Mouse (Mus musculus): Measurements from ENCODE around the gene Gm8126. TPM values are rescaled to one million over a fixed set of nuclear protein-coding genes. Genes with fewer than 3 reads are reported as not detected.
"Not testable (repeated sequence)": the region's sequence is repeated elsewhere in the genome, so short reads cannot be mapped to it uniquely, and the experiment has no call there.

Gm8126 gene
- polyA plus RNA-seq, 1 experiment from 2014 or later = not detected

DNA sequence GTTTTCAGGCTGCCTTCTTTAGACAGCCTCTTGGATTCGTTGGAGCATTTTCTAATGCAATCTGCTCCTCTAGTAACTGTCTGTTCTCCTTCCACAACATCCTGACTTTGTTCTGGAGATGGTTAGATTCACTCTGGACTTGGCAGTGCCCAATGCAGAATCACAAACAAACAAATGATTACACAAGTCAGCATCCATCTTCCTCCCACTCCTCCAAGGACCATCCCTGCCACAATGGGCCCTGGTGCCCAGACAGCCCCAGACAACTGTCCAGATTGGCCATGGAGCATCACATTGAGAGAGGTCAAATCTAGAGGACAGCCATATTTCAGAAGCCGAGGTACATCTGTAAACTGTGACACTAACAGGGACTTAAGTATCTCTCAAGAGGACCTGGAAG, 19.0 kb downstream of the Gm8126 start:
- H3K27me3 ChIP-seq; H3K9me3 ChIP-seq; H3K4me3 ChIP-seq; H3K36me3 ChIP-seq; ATAC-seq (replicated peaks); H3K4me1 ChIP-seq; H3K4me2 ChIP-seq (replicated peaks); H3K9ac ChIP-seq (replicated peaks); H3K27ac ChIP-seq (replicated peaks): not testable (repeated sequence)
- WGBS = 61% methylated on average over 2 of the region's 2 CpGs

DNA sequence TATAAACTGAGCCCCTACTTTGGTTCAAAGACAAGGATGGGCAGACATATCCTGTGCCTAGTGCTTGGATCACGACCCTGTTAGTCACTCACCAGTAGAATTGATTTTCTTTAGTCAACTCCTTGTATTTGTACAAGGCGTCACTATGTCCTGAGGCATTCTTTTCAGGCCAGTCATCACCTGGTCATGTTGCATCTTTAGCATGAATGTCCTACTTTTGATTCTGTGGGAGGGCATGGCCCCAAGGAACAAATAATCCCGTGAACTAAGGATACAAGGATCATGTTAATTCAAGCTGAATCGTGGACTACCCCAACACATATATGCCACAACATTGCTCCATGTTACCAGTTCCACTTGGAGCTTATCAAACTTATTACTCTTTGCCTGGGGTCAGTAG, 19.7 kb downstream of the Gm8126 start:
- not testable (repeated sequence) for ATAC-seq (replicated peaks)

DNA sequence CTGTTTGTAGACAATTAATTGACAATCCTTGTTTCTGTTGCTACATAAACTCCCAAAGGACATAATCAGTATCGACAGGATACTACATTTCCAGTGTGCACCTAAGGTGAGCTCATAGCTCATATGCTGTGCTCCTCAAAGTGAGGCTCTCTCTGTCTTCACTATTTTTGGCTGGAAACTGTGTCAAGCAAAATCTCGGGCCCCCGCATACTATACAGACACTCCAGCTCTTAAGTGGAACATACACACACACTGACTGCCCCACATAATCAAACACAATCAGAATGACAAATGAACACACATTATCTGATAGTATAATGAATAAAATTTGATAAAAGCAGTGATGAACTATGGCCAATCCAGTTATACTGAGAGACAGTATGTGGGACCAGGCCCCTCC, 20.2 kb downstream of the Gm8126 start:
- not testable (repeated sequence) for H3K27ac ChIP-seq (replicated peaks); H3K4me1 ChIP-seq; H3K4me2 ChIP-seq (replicated peaks); H3K9ac ChIP-seq (replicated peaks); H3K36me3 ChIP-seq; H3K9me3 ChIP-seq; H3K4me3 ChIP-seq; ATAC-seq (replicated peaks); H3K27me3 ChIP-seq
- 94% methylated on average over 3 of the region's 3 CpGs for WGBS

More for the DNA sequence above, 19.7 kb downstream of the Gm8126 start:
- WGBS = 82% methylated on average over 4 of the region's 4 CpGs
- not testable (repeated sequence) for H3K4me2 ChIP-seq (replicated peaks); H3K27me3 ChIP-seq; H3K9me3 ChIP-seq; H3K36me3 ChIP-seq; H3K27ac ChIP-seq (replicated peaks); H3K4me1 ChIP-seq; H3K4me3 ChIP-seq; H3K9ac ChIP-seq (replicated peaks)

DNA sequence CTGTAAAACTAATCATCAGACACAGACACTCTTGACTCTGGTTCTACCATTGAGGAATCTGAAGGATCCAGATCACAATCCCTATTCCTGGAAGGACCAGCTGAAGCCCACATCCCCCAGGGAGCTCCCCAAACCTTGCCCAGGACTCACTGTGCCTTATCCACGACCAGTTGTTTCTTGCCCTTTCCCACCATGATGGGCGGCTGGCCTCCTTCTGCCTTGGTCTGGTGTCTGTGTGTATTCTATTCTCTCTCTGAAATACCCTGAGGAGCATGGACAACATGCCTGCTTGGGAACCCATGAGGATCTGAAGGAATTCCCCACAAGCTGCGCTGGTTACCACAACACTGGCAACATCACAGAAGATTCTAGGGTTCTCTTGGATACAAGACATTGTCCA, 35.1 kb downstream of the Gm8126 start, which contains the start of gene Gm8127:
Gene Gm8127, minus strand, starts transcription at position 330 of the 400 bp plus-strand sequence.
- not testable (repeated sequence) for H3K27me3 ChIP-seq; H3K36me3 ChIP-seq; H3K9me3 ChIP-seq; H3K27ac ChIP-seq (replicated peaks); ATAC-seq (replicated peaks); H3K9ac ChIP-seq (replicated peaks); H3K4me1 ChIP-seq; H3K4me3 ChIP-seq; H3K4me2 ChIP-seq (replicated peaks)
- 83% methylated on average over 3 of the region's 3 CpGs for WGBS

Other genes with a start within 250 kb of the Gm8126 start
- not detected in 2 replicates for gene Gm10376, start 243.0 kb upstream of the Gm8126 start, polyA plus RNA-seq (2015; fragmentation: Nextera tagmentation; extraction: Ambion mirVana)
- not detected in 2 replicates for gene Gm8094, start 182.0 kb upstream of the Gm8126 start, polyA plus RNA-seq (2015; fragmentation: Nextera tagmentation; extraction: Ambion mirVana)
- gene Gm8104, start 158.0 kb upstream of the Gm8126 start, polyA plus RNA-seq (2015; fragmentation: Nextera tagmentation; extraction: Ambion mirVana) = not detected in 2 replicates
- not detected in 2 replicates for gene Gm7233, start 78.8 kb upstream of the Gm8126 start, polyA plus RNA-seq (2015; fragmentation: Nextera tagmentation; extraction: Ambion mirVana)
- not detected in 2 replicates for gene Gm8122, start 23.3 kb upstream of the Gm8126 start, polyA plus RNA-seq (2015; fragmentation: Nextera tagmentation; extraction: Ambion mirVana)
- not detected in 2 replicates for gene Gm9732, start 16.4 kb downstream of the Gm8126 start, polyA plus RNA-seq (2015; fragmentation: Nextera tagmentation; extraction: Ambion mirVana)
- gene Gm8127, start 35.2 kb downstream of the Gm8126 start, polyA plus RNA-seq (2015; fragmentation: Nextera tagmentation; extraction: Ambion mirVana) = not detected in 2 replicates
- not detected in 2 replicates for gene 1700001F09Rik, start 89.2 kb downstream of the Gm8126 start, polyA plus RNA-seq (2015; fragmentation: Nextera tagmentation; extraction: Ambion mirVana)
- not detected in 2 replicates for gene Gm8138, start 157.7 kb downstream of the Gm8126 start, polyA plus RNA-seq (2015; fragmentation: Nextera tagmentation; extraction: Ambion mirVana)

All from forebrain, embryonic 15.5 days (tissue).